Mouse (Mus musculus) left cerebral cortex, adult 18-20 months (tissue): Measurements from ENCODE around the gene Afp. TPM values are rescaled to one million over a fixed set of nuclear protein-coding genes. Genes with fewer than 3 reads are reported as not detected.

Source experiments
- DNase-seq, 2 experiments: peaks; one replicate each; pipeline ENCODE4 v3.0.0; 2021 to 2022; ENCODE audit warnings: low spot score in 2 of 2, mixed read lengths in 1 of 2
- long read RNA-seq, 2 experiments: library from polyadenylated mRNA; stranded (forward); transcript quantifications; one replicate each; pipeline ENCODE4 v2.0.0; 2021
- total RNA-seq, 2 experiments: library from RNA; stranded (reverse); gene quantifications; 2 replicates each; pipeline ENCODE4 v1.2.3; 2021

Afp gene
- not detected for total RNA-seq
- long read RNA-seq, experiment 1, result 0 reads
- long read RNA-seq, experiment 2, partial matches to known transcripts, result 1 of 1 reads
- long read RNA-seq, experiment 2, other reads (novel, unspliced or antisense), result 0 of 1 reads

GRCm38 (mm10) chr5:90490518-90490917, at the start of gene Afp:
Gene Afp, plus strand, starts transcription at chr5:90490737.
- DNase-seq, result no peak

GRCm38 (mm10) chr5:90447577-90447976, 43.0 kb upstream of the Afp start:
- no peak for DNase-seq

GRCm38 (mm10) chr5:90449961-90450360, 40.6 kb upstream of the Afp start:
- no peak for DNase-seq

GRCm38 (mm10) chr5:90452711-90453110, 37.8 kb upstream of the Afp start:
- no peak for DNase-seq

GRCm38 (mm10) chr5:90457241-90457640, 33.3 kb upstream of the Afp start:
- DNase-seq, result no peak

- no peak for DNase-seq
Observed at GRCm38 (mm10) chr5:90458727-90459126, 31.8 kb upstream of the Afp start.

GRCm38 (mm10) chr5:90460619-90461018, 29.9 kb upstream of the Afp start, which contains the start of gene Alb:
Gene Alb, plus strand, starts transcription at chr5:90460897.
- DNase-seq, result no peak

- no peak for DNase-seq
Observed at GRCm38 (mm10) chr5:90466806-90467205, 23.7 kb upstream of the Afp start.

- no peak for DNase-seq
Observed at GRCm38 (mm10) chr5:90467245-90467644, 23.3 kb upstream of the Afp start.

GRCm38 (mm10) chr5:90470836-90471235, 19.7 kb upstream of the Afp start:
- DNase-seq, result no peak

- no peak for DNase-seq
Observed at GRCm38 (mm10) chr5:90473902-90474301, 16.6 kb upstream of the Afp start.

GRCm38 (mm10) chr5:90474369-90474768, 16.2 kb upstream of the Afp start:
- DNase-seq, result no peak

- DNase-seq, result no peak
Observed at GRCm38 (mm10) chr5:90476741-90477140, 13.8 kb upstream of the Afp start.

- no peak for DNase-seq
Observed at GRCm38 (mm10) chr5:90477308-90478140, 13.0 kb upstream of the Afp start.

GRCm38 (mm10) chr5:90478886-90479285, 11.7 kb upstream of the Afp start:
- DNase-seq, result no peak

GRCm38 (mm10) chr5:90485597-90485996, 4.9 kb upstream of the Afp start:
- DNase-seq, result no peak

GRCm38 (mm10) chr5:90488323-90488722, 2.2 kb upstream of the Afp start:
- no peak for DNase-seq

- DNase-seq, result no peak
Observed at GRCm38 (mm10) chr5:90492440-90492839, 1.9 kb downstream of the Afp start.

GRCm38 (mm10) chr5:90494308-90494707, 3.8 kb downstream of the Afp start:
- DNase-seq, result no peak

- peak; percentile 4 to 12 for DNase-seq
Observed at GRCm38 (mm10) chr5:90499509-90499908, 9.0 kb downstream of the Afp start.

- DNase-seq, result peak; percentile 80 to 84
Observed at GRCm38 (mm10) chr5:90500714-90501113, 10.2 kb downstream of the Afp start.

GRCm38 (mm10) chr5:90501752-90502151, 11.2 kb downstream of the Afp start:
- DNase-seq, result no peak

- DNase-seq, result no peak
Observed at GRCm38 (mm10) chr5:90504742-90505141, 14.2 kb downstream of the Afp start.
